Mouse (Mus musculus): ENCODE measurements at regions not wholly inside any gene's neighbourhood (a gene's known extent, or its start where the extent isn't known, plus 50 kb on each side); places are given as distances from the start of the nearest gene placed in this dataset.

DNA sequence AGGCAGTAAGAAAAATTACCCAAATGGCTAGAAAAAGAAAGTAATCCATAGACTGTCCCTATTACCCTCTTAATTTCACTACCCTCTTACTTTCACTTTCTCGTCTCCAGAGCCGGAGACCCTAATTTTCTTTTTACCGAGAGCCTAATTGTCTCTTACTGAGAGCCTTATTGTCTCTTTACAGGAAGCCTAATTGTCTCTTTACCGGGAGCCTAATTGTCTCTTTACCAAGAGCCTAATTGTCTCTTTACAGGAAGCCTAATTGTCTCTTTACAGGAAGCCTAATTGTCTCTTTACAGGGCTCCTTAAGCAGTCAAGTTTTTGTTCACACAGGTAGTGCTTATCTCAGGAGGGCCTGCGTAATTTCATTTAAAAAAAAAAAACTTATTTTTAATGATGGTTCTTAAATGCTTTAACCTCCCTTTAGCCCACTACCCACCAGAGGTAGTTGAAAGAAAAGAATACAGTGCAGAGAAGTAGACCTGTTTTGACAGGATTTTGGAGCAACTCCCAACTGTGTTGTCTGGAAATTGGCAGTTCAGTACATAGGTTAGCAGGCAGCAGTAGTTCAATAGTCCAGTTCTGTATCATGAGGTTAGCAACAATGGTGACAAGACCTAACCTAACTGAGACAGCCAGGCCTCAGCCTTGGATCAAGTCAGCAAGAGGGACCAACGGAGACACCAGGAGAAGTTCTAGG, 724.2 kb downstream of the Rpia start:
- DNase-seq (ENCODE audit: low read depth), result peak; percentile 58
- TF ChIP-seq CTCF (IDR thresholded peaks at IDR 0.05; ENCODE audit: borderline replicate concordance, extremely low read depth, insufficient read depth, insufficient read length) (no peak), POLR2A (IDR thresholded peaks at IDR 0.05; ENCODE audit: borderline replicate concordance, extremely low read depth, insufficient read depth, insufficient read length, poor library complexity, severe bottlenecking) (no peak)

DNA sequence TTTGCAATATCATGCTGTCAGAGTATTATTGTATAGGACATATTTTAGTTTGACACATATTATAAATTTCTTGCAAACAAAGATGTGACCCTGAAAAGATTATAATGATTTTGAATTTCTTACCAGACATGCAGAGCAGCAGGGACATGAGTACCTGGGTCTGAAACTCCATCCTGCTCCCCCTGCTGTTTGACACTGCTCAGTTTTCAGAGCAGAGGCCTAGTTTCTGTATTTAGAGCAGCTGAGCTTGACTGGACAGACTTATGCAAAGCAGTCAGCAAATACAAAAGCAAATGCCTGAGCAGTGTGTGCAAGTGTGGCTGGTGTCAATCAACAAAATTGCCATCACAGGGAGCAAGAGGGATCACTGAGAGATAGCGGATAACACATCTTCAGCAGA, 733.0 kb downstream of the Rpia start:
- TF ChIP-seq POLR2A (IDR thresholded peaks at IDR 0.05; ENCODE audit: borderline replicate concordance, extremely low read depth, insufficient read depth, insufficient read length, poor library complexity, severe bottlenecking) (no peak), CTCF (IDR thresholded peaks at IDR 0.05; ENCODE audit: borderline replicate concordance, extremely low read depth, insufficient read depth, insufficient read length) (no peak)
- peak; percentile 9 for DNase-seq (ENCODE audit: low read depth)

DNA sequence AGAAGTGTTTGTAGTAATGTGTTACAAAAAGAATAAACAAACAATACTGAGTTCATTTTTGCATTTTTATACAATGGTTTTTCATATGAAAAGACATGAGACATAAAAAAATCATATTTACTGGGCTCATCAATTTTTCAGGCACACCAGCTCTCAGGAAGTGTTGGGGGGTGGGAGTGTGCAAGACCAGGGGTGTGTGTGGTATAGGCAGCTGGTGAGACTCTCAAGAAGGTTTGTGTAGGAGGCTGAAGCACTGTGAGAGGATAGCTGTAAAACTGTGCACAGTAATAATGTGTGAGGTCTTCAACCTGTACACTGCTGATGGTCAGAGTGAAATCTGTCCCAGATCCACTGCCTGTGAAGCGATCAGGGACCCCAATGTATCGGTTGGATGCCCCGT, 733.7 kb downstream of the Rpia start:
- DNase-seq (ENCODE audit: low read depth), result no peak
- TF ChIP-seq POLR2A (IDR thresholded peaks at IDR 0.05; ENCODE audit: borderline replicate concordance, extremely low read depth, insufficient read depth, insufficient read length, poor library complexity, severe bottlenecking) (no peak), CTCF (IDR thresholded peaks at IDR 0.05; ENCODE audit: borderline replicate concordance, extremely low read depth, insufficient read depth, insufficient read length) (no peak)

DNA sequence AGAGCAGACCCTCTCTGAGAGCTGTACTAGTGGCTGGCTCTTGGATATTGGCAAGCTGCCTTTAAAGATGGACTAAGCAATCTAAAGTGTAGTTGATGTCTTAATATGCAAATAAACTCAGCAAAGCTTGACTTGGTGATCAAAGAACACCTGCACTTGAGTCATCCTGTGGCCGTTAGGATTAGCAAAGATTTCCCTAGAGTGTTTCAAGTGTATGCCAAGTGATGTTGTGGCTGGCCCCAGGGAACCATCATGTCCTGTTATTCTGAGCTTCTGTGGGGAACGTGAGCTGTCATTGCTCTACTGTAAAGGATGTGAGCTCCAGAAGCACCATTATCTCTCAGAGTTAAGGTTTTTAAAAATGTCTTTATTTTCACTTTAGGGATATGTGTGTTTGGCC, 751.1 kb downstream of the Rpia start:
- no peak for TF ChIP-seq CTCF (IDR thresholded peaks at IDR 0.05; ENCODE audit: borderline replicate concordance, extremely low read depth, insufficient read depth, insufficient read length)
- no peak for TF ChIP-seq POLR2A (IDR thresholded peaks at IDR 0.05; ENCODE audit: borderline replicate concordance, extremely low read depth, insufficient read depth, insufficient read length, poor library complexity, severe bottlenecking)
- DNase-seq (ENCODE audit: low read depth), result no peak

DNA sequence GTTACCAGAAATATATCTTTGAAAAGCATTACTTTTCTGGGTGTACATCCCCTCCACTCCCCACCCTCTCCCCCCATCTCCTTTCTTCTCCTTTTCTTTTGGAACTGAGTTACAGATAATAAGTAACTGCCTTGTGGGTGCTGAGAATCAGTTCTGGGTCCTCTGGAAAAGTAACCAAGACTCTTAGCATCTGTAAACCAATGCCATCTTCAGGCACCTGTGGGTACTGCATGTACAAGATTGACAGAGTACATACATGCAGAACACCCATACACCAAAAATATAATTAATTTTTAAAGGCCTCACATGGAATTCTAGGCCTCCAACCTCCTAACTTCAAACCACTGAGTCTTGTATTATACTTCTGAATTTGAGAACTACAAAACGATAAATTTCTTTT, 758.4 kb downstream of the Rpia start:
- no peak for TF ChIP-seq POLR2A (IDR thresholded peaks at IDR 0.05; ENCODE audit: borderline replicate concordance, extremely low read depth, insufficient read depth, insufficient read length, poor library complexity, severe bottlenecking)
- TF ChIP-seq CTCF (IDR thresholded peaks at IDR 0.05; ENCODE audit: borderline replicate concordance, extremely low read depth, insufficient read depth, insufficient read length), result no peak

DNA sequence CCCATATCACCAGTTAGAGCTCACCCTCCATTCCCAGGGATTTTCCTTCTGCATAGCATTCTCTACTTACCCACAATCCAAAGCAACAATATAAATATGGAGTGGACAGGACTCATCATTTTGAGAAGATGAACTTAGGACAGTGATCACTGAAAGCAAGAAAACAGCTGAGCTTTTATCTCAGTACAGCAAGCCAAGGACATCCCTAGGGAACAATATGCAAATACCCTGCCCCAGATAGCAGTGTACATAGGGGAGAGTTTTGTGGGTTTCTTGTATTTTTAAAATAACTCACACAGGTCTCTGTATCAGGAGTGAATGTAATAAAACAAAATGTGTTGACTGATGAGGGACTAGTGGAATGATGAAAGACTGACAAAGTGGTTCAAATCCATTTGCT, 780.5 kb downstream of the Rpia start:
- TF ChIP-seq CTCF (IDR thresholded peaks at IDR 0.05; ENCODE audit: borderline replicate concordance, extremely low read depth, insufficient read depth, insufficient read length) (no peak), POLR2A (IDR thresholded peaks at IDR 0.05; ENCODE audit: borderline replicate concordance, extremely low read depth, insufficient read depth, insufficient read length, poor library complexity, severe bottlenecking) (no peak)
- DNase-seq (ENCODE audit: low read depth), result no peak

More for the DNA sequence above, 758.4 kb downstream of the Rpia start:
- no peak for DNase-seq (ENCODE audit: low read depth)

Data from brain, embryonic 14.5 days (tissue).